ENCODE assay signal across 11 mouse cellular contexts in genomic region chr8:8870487-8870886, GRCm38 (mm10).
DNase-seq lines count a peak whose midpoint lies in the region; ATAC-seq and TF ChIP-seq lines count a peak whose summit lies in the region.
"Had no signal": no experiment of that assay in that cellular context is flagged by ENCODE, and none has a peak within 500 bp of the region (broad histone marks: within the 10 kb centered on the region; RNA-seq: fewer than 3 reads in every experiment).

No protein-coding gene starts in this region.

- WGBS in embryonic facial prominence, embryonic 14.5 days, result 10% methylated on average over 4 of the region's 4 CpGs
- WGBS in midbrain, embryonic 11.5 days, result 2% methylated on average over 4 of the region's 4 CpGs
- WGBS in lung, postnatal 0 days, result 22% methylated on average over 4 of the region's 4 CpGs

- H3K4me2 ChIP-seq in embryonic facial prominence, embryonic 14.5 days (ENCODE audit: low read depth, low read length), result no peak overlapping the region
- H3K4me2 ChIP-seq in midbrain, embryonic 11.5 days, result no peak overlapping the region
- no peak overlapping the region for H3K4me2 ChIP-seq in lung, postnatal 0 days (replicated peaks; ENCODE audit: low read depth, low read length)
- H3K4me2 ChIP-seq: liver, embryonic 15.5 days had no signal

- ATAC-seq in embryonic facial prominence, embryonic 14.5 days (ENCODE audit: low read depth), result peak; percentile 53; the same call in 1 of the 2 replicates
- ATAC-seq in midbrain, embryonic 11.5 days (ENCODE audit: low FRiP score), result peak; percentile 91
- ATAC-seq in lung, postnatal 0 days, result no peak
- no peak for ATAC-seq in megakaryocyte, adult 5-6 weeks (ENCODE audit: poor library complexity, severe bottlenecking)

- no peak for TF ChIP-seq CTCF in lung, postnatal 0 days (IDR thresholded peaks at IDR 0.05)

- no peaks in the 10 kb centered on the region for H3K36me3 ChIP-seq in embryonic facial prominence, embryonic 14.5 days (ENCODE audit: control insufficient read depth, insufficient read depth, low read length)
- no peaks in the 10 kb centered on the region for H3K36me3 ChIP-seq in midbrain, embryonic 11.5 days (ENCODE audit: control insufficient read depth, insufficient read depth, low read length)
- H3K36me3 ChIP-seq in lung, postnatal 0 days (ENCODE audit: insufficient read depth, low read length), result no peaks in the 10 kb centered on the region
- H3K36me3 ChIP-seq: liver, embryonic 15.5 days had no signal

- peaks cover 4% of the 10 kb centered on the region; the same call in 1 of the 2 replicates for H3K4me1 ChIP-seq in embryonic facial prominence, embryonic 14.5 days (ENCODE audit: control insufficient read depth, insufficient read depth, low read length)
- H3K4me1 ChIP-seq in midbrain, embryonic 11.5 days (ENCODE audit: control insufficient read depth, insufficient read depth, low read length), result peaks cover 13% of the 10 kb centered on the region
- peaks cover 8% of the 10 kb centered on the region; the same call in 1 of the 2 replicates for H3K4me1 ChIP-seq in lung, postnatal 0 days (ENCODE audit: insufficient read depth, low read depth, low read length)
- H3K4me1 ChIP-seq: liver, embryonic 15.5 days; megakaryocyte, embryonic 14.5 days had no signal

- no peak overlapping the region for H3K27ac ChIP-seq in embryonic facial prominence, embryonic 14.5 days (replicated peaks; ENCODE audit: low read depth, low read length)
- peak overlapping the region; percentile 45; the same call in 1 of the 2 replicates for H3K27ac ChIP-seq in midbrain, embryonic 11.5 days (ENCODE audit: low read depth, low read length)
- H3K27ac ChIP-seq in lung, postnatal 0 days (ENCODE audit: low read length), result no peak overlapping the region
- H3K27ac ChIP-seq: liver, embryonic 15.5 days had no signal

- H3K9ac ChIP-seq in embryonic facial prominence, embryonic 14.5 days (ENCODE audit: low read depth, low read length), result no peak overlapping the region
- no peak overlapping the region for H3K9ac ChIP-seq in midbrain, embryonic 11.5 days (ENCODE audit: low read length)
- H3K9ac ChIP-seq in lung, postnatal 0 days (replicated peaks; ENCODE audit: low read depth), result no peak overlapping the region
- H3K9ac ChIP-seq: liver, embryonic 15.5 days had no signal

- DNase-seq in embryonic facial prominence, embryonic 14.5 days (ENCODE audit: low spot score), result peak; percentile 27
- DNase-seq in forelimb bud, embryonic 11.5 days (ENCODE audit: low read depth, low spot score), result peak; percentile 48
- peak; percentile 92 for DNase-seq in midbrain, embryonic 11.5 days (ENCODE audit: low spot score, missing footprints)
- DNase-seq in retina, embryonic 14.5 days (ENCODE audit: low spot score), result peak; percentile 70
- no peak for DNase-seq in B cell, adult 2 months
- no peak for DNase-seq in lung, postnatal 0 days (ENCODE audit: low spot score)
- DNase-seq: cerebellum, adult 9-11 months; kidney, postnatal 36 days had no signal

- H3K27me3 ChIP-seq in embryonic facial prominence, embryonic 14.5 days (replicated peaks; ENCODE audit: control insufficient read depth, insufficient read depth, low read length), result no peaks in the 10 kb centered on the region
- H3K27me3 ChIP-seq in midbrain, embryonic 11.5 days (ENCODE audit: control insufficient read depth, insufficient read depth, low read length), result peaks cover 82% of the 10 kb centered on the region
- H3K27me3 ChIP-seq in lung, postnatal 0 days (replicated peaks; ENCODE audit: insufficient read depth, low read length), result no peaks in the 10 kb centered on the region
- H3K27me3 ChIP-seq: liver, embryonic 15.5 days; megakaryocyte, embryonic 14.5 days had no signal

- no peak for TF ChIP-seq EP300 in lung, postnatal 0 days (IDR thresholded peaks at IDR 0.05)

- H3K4me3 ChIP-seq in embryonic facial prominence, embryonic 14.5 days (ENCODE audit: low read depth, low read length), result no peak overlapping the region
- H3K4me3 ChIP-seq in midbrain, embryonic 11.5 days (ENCODE audit: low read depth, low read length), result no peak overlapping the region
- no peak overlapping the region for H3K4me3 ChIP-seq in lung, postnatal 0 days (ENCODE audit: low read depth, low read length)
- H3K4me3 ChIP-seq: liver, embryonic 15.5 days; megakaryocyte, embryonic 14.5 days had no signal

- no peaks in the 10 kb centered on the region for H3K9me3 ChIP-seq in embryonic facial prominence, embryonic 14.5 days (ENCODE audit: control insufficient read depth, low read length)
- peaks cover 3% of the 10 kb centered on the region; the same call in 1 of the 2 replicates for H3K9me3 ChIP-seq in midbrain, embryonic 11.5 days (ENCODE audit: control insufficient read depth, low read length)
- H3K9me3 ChIP-seq in lung, postnatal 0 days (ENCODE audit: low read length), result no peaks in the 10 kb centered on the region
- H3K9me3 ChIP-seq: liver, embryonic 15.5 days had no signal

Comparison
In these comparisons a context has a peak if more than half of its experiments do, and no peak if none do; other contexts are left out.
1. ATAC-seq: peak in embryonic facial prominence, embryonic 14.5 days (single experiment) and midbrain, embryonic 11.5 days (single experiment); none in lung, postnatal 0 days (single experiment) and megakaryocyte, adult 5-6 weeks (single experiment).
2. DNase-seq: peak in embryonic facial prominence, embryonic 14.5 days (single experiment), forelimb bud, embryonic 11.5 days (single experiment), midbrain, embryonic 11.5 days (single experiment) and retina, embryonic 14.5 days (single experiment); none in B cell, adult 2 months (0 of 2) and lung, postnatal 0 days (single experiment).